Mouse (Mus musculus) neutrophil, adult 5-6 weeks (primary cell): ENCODE data around the gene Alyref. TPM values are rescaled to one million over a fixed set of nuclear protein-coding genes. Genes with fewer than 3 reads are reported as not detected.

Experiments used
- ATAC-seq: fragments of 151-379, 151-347 bp; 2 replicates; pipeline ENCODE4 v1.8.0; 2017; ENCODE audit warnings: mild to moderate bottlenecking, moderate TSS enrichment; ENCODE audit not compliant: insufficient number of reproducible peaks, poor library complexity, low FRiP score, severe bottlenecking; ENCODE audit errors: extremely low read depth
- total RNA-seq: library from RNA; stranded (forward); fragments of 200-1000 nt; gene quantifications from 2 replicates; pipeline ENCODE4 v1.2.3, GENCODE M21; 2017

The Alyref gene
- total RNA-seq = 52.7 and 88.0 TPM in 2 replicates

GRCm38 (mm10) chr11:120598283-120598989 is at the start of gene Alyref, which contains the start of gene Anapc11:
TSS of gene Alyref (minus strand) at chr11:120598365.
TSS of gene Anapc11 (plus strand) at chr11:120598421.
- peak; percentile 92 for ATAC-seq

DNA sequence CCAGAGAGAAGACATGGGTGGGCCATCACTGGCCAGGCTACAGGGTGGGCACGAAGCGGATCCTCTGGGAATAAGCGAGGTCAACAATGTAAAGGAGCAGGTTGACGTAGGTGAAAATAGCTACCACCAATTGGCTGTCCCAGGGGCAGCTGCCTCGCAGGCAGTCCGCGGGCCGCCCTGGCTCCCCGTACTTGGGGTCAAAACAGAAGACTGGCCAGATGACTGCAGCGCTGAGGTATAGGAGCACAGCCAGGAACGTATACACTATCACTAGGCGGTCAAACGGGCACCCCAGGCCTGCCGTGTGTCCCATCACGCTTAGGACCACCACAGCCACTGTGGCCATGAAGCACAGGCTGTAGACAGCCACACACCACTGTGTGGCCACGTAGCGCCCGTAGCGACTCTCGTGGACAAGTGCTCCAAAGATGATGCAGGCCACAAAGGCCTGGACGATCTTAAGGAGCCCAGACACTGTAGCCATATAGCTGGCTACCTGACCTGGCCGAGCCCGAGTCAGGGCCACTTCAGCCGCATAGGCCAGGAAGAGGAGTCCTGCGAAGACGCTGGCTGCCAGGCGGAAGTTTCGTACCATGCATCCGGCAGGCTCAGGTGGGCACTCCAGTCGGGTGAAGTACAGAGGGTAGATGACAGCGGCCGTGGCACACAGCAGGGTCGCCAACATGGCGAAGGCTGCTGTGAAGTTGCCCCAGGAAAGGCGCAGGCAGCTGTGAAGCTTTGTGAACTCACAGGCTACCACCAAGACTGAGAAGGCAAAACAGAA is 49.1 kb upstream of the Alyref start:
- no peak for ATAC-seq

- peak; percentile 95 for ATAC-seq
Measured at GRCm38 (mm10) chr11:120643601-120643987, 45.4 kb upstream of the Alyref start, which contains the start of gene Pycr1. TSS of gene Pycr1 (minus strand) at chr11:120643769.

DNA sequence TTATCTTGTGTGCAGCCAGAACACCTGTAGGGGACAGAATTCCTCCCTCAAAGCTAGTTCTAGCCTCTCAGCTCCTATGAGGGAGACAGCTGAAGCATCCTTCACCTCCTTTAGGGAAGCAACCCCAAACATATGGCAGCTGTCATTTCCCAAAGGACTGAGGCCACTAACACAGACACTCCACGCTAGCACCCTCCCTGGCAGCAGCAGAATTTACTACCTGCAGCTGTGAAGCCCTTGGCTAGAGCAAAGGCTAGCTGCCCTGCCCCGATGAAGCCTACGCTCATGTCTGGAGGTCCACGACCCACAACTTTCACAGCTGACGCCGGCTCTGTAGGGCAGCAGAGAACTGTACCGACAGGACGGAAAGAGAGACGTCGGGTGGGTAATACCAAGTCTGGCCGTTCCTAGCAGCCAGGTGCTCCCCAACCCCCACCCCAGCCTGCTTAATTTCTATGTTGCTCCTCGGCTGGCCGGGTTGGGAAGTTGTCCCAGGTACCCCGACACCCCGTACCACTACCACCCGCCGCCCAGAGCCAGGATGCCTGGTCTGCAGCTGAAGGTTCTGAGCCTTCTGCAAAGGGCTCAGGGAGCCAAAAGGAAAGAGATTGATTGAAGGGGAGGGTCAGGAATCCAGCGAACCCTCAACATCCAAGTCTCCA is 44.9 kb upstream of the Alyref start:
- ATAC-seq = no peak

GRCm38 (mm10) chr11:120641869-120642268 is 43.7 kb upstream of the Alyref start:
- ATAC-seq = no peak

GRCm38 (mm10) chr11:120641255-120641654 is 43.1 kb upstream of the Alyref start:
- no peak for ATAC-seq

DNA sequence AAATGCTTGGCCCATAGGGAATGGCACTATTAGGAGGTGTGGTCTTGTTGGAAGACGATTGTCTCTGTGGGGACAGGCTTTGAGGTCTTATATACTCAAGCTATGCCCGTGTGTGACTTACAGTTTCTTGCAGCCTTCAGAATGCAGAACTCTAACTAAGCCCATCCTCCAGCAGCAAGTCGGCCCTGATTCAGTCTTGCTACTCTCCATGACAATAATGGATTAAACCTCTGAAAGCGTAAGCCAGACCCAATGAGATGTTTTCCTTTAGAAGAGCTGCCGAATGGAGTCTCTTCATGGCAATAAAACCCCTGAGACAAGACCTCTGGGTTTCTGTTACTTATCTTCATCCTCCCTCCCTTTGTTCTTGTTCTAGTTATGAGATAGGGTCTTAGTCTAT is 36.6 kb upstream of the Alyref start:
- no peak for ATAC-seq

DNA sequence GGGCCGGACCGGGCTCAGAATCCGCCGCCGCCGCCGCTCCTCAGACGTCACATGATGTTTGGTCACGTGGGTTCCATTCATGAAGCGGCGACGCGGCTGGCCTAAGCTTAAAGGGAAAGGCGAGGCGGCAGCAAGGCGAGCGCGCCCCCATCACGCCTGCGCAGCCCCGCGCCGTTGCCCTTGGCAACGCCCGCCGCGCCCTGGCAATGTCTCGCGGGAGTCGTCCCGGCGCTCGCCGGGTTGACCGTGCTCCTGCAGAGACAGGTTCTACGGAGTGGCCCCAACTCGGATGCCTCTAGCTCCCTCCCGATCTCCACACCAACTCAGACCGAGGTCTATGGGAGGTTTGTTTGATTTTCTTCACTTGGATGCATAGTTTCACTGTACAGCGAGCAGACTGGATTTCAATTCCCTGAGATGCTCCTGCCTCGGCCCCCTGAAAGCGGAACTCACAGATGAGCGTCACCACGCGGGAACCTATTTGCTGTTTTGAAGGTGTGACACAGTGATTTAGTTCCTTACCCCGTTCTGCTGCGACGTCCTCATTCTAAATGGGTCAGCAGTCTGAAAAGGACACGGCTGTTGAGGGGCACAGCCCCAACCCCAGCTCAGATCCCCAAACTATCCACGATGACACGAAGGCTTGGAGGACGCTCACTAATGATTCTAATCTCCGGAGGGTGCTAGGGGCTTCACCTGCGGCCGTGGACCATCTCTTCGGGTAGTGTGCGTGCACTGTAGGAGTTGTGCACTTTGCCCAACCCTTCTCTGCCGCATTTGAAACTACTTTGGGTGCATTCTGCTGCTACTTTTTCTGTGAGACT is 35.6 kb upstream of the Alyref start, which contains the start of gene Mafg:
Mafg (minus strand) TSS at position 81 of the 824 bp plus-strand sequence.
- ATAC-seq = peak; percentile 40

DNA sequence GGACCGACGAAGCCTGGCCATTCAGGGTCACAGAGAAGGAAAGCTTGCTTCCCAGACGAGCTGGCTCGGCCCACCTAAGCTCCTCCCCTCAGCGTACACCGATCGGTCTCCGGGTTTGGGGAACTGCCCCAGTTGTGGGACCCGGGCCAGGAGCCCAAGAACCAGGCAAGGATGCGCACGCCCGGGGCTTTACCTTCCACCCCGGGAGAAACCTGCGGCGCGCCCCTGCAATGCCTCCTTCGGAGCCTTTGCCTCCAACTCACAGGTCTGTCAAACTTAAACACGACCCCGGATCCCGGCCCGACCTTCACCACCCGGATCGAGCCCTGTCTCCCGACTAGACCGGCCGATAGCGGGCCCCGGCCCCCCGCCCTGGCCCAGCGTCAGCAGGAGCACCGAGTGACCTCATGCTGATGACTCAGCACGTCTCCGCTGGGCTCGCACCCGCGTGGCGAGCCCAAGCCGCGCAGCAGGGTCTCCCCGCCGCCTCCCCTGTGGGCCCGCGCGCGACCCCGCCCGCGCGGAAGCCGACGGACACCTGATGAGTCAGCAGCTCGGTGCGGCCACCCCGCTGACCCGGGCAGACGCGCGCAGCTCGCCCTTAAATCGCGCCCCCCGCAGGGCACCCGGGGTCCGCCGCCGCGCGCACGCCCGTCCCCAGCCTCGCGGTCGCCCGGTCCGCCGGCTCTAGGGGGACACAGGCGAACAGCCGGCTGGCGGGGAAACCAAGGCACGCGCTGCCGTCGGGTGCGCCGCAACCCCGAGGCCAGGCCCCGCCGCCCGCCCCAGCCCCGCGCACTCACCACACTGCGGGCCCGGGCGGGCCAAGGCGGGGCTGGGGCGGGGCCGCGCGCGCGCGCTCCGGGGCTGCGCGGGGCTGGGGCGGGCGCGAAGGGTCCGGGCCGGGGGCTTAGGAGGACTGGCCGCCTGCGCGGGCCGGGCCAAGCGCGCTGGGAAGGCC is 34.7 kb upstream of the Alyref start:
- no peak for ATAC-seq

DNA sequence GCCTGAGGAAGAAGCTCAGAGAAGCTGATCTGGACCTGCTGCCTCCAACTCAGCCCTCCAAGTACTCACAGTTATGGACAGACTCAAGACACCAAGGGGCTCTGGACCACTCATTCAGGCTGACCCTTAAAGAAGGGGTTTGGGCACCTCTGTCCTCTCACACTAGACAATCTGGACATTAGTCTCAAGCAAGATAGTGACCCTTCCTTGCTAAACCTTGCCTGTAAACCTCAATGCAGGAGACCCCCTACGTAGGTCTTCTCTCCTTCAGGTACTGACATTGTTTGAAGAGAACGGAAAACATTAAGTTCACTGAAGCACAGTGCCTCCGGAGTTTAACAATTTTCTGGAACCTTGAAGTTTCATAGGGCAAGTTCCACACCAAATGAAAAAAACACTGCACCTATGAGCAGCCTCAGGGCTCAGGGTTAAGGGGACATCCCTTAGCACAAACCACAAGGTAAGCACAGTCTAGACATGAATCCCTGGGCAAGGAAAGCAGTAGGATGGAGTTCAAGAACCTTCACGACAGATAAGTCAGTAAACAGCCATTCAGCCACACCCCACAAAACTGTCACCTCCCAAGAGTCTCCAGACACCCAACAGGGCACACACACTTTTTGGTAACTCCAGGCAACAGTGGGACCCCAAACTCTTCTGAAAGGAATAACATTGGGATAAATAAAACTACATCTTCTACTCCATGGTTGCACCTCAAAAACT is 33.7 kb upstream of the Alyref start:
- ATAC-seq = no peak

DNA sequence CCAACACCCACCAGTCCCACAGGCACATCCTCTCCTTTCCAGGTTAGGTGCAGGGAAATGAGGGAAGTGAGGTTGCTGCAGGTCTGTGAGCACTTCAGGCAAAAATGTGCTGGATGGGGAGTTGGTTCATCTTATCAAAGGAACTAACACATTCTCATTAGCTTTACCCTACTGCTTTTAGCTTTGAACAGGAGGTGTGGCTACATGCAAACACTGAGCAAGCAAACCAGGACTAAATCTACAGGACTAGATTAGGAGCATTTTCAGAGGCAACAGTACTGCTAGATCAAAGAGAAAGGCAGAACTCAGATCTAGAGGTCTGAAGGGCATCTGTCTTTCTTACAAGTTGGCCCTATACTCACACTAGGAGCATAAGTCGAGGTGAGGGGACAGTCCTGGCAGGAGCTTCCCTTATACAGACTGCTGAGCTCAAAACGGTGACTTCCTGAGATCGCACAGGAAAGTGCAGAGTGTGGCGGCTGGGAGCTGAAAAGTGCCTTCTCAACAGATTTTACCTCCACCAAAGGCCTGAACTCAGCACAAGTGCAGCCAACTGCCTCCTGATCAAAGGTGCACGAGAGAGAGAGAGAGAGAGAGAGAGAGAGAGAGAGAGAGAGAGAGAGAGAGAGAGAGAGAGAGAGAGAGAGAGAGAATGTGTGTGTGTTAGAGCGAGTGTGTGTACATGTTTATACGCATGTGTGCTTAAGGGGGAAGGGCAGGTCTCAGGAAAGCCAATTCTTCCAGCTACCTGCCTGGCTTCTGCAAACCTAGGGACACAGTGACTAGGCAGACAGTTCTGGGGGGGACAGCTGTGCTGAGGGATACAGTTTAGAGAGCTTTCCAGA is 32.9 kb upstream of the Alyref start:
- ATAC-seq = no peak

- peak; percentile 55 for ATAC-seq
Measured at GRCm38 (mm10) chr11:120630401-120630871, 32.3 kb upstream of the Alyref start.

- no peak for ATAC-seq
Measured at GRCm38 (mm10) chr11:120629911-120630310, 31.7 kb upstream of the Alyref start.

DNA sequence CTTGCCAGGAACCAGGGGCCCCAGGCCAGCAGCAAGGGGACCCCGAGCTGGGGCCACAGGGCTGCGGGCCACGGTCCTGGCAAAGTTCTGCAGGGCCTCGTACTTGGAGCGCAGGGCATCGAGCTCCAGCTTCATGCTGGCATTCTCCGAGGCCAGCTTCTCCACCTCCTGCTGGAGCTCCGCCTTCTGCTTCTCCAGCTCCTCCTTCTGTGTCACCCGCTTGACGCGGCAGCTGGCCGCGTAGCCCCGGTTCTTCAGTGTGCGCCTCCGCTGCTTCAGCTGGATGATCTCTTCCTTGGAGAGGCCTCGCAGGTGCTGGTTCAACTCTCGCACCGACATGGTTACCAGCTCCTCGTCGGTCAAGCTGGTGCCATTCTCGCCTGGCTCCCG is 31.2 kb upstream of the Alyref start:
- ATAC-seq = peak; percentile 31; the same call in 1 of the 2 replicates

DNA sequence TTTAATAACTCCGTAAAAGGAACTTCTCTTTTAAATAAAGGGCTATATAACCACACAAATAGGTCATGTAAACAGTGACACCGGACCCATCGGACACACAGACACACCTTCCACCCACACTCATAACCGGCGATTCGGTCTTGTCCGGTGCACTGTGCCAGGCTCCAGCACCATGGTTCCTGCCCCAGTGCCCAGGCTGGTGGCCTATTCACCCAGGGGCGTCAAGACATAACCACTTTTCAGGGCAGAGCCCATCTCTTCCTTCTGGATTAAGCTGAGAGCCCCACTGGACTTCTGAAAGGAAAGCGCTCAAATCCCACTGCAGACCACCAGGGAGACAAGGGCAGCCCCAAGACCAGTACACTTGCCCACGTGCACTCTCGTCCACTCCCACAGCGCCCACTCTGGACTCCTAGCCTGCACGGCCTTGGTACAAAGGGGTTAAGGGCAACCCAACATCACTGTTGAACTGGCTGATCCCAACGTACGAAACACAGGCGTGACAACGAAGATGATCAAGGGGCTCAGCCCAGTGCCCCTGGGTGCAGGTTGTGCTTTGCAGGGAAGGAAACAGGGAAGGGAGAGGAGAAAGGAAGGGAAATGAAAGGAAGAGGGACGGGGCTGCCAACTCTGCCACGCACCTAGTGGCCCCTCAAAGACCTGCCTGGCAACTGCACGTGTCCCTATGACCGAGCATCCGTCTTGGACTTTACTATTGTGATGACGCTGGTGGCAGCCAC is 30.6 kb upstream of the Alyref start:
- ATAC-seq = no peak
